Mouse (Mus musculus) cerebellum, postnatal 25 days (tissue): ENCODE data around the gene Nrp2.

ENCODE experiments used
- DNase-seq, 2 experiments: peaks; one replicate each; pipeline ENCODE4 v3.0.0; 2021; ENCODE audit warnings: mixed read lengths in 2 of 2

The Nrp2 gene

DNA sequence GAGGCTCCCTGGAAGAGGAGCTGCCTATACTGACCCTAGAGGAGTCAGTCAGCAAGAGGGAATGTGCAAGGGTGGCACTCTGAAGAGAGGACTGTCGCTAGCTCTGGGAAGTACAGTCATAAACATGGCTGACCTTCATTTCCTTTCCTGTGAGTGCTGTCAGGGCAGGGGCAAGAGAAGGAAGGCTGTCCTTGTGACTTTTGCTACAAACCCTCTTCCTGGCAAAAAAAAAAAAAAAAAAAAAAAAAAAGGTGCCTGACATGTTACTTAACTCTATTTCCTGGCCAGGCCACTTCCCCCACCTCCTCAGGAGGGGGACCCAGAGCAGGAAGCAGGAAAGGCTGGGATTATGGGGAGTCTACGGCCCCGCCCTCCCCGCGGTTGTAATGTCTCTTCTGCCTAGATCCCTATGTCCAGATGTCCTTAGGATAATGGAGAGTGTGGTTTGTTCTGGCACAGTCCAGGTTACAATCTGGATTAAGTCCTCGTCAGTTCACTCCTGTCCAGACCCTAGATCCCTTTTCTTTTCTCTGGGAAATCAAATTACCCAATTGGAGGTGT, 21.5 kb downstream of the Nrp2 start:
- no peak for DNase-seq

- DNase-seq: no peak
These were observed 22.1 kb downstream of the Nrp2 start for GRCm38 (mm10) chr1:62725032-62725678.

- DNase-seq: no peak
These were observed 24.1 kb downstream of the Nrp2 start for GRCm38 (mm10) chr1:62727191-62727590.

DNA sequence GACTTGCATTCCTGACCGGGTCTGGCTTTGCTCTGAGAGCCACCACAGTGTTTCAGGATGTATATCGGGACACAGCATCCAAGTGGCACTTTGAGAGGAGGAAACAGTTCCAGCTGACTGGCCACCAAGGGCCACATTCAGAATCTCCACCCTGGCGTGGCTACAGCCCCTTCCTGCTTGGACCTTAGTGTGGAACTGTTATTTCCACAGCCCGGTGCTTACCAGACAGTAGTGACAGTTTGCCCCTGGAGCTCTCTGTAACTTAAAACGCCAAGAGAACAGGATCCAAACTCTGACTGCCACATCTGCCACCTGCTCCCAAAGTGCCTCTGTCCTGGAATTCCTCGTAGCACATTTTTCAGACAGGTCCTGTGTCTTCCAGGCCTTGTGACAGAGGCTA, 25.3 kb downstream of the Nrp2 start:
- no peak for DNase-seq

GRCm38 (mm10) chr1:62728926-62729325, 25.8 kb downstream of the Nrp2 start:
- DNase-seq: peak in 1 of 2 experiments; percentile 15

DNA sequence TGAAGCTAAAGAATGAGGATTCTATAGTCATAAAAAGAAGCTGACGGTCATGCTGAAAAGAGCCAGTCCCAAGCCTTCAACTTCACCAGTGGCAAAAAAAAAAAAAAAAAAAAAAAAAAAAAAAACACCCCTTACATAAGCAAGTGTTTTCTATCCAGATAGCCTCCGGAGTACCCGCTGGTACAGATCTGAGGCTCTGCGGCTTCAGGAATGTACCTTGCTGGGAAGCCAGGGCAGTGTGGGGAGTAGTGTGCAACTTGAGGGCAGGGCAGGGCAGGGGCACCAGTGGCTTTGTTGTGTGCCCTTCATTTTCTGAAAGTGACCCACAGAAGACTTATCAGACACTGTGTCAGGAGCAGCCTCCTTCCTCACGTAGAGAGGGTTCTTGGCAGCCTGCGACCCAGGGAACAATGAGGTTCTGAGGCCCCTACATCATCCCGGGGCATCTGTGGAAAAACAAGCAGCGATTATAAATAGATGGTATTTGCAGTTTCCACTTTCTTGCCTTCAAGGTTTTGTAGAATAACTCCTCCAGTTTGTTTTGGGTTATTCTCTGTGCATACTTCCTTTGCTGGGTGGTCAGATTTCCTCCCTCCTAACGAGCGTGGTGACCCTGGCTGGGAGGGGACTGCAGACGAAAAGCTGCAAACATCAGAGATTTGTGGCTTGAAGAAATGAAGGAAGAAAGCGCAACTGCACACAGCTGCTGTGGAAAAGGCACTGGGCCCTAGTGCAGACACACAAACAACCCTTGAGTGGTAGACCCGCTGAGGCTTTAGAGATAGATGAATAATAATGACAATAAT, 26.5 kb downstream of the Nrp2 start:
- peak in 1 of 2 experiments; percentile 11 for DNase-seq

DNA sequence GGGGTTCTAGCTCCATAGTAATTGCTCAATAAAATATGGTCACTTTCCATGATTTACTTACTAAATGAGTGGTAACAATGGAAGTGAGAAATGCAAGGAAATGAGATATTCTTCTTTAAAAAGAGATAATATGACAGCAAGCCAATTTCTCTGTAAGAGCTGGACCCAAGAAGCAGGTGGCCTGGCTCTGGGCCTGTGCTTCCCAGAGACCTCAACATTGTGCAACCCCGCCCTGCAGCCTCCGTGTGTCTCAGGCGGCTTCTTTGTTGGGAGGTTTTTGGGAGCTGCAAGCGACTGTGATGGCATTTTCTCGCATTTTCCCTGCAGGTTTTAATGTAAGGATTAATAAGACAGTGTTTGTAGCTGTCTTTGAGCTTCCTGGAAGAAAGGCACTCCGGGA, 29.0 kb downstream of the Nrp2 start:
- DNase-seq: peak; percentile 58 to 77

DNA sequence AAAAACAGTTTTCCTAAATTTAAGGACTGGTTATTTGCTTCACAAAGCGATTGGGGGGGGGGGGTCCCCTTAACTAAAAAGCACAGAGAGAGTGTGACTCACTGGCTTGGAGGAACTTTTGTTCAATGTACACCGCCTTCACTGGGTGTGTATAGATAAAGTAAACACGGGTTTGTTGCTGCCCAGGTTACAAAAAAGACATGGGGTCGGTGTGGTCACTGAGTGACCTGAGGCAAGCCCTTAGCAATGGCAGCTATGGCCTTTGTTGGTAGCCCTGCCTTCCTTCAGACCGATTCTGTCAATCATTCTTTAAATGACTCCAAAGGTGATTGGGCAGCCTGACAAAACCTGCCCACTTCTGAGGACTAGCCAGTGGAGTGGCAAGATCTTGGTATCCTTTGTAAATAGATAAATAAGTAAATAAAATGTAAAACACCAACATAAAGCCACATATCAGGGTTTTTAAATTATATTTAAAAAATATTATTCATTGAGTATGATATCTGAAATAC, 31.4 kb downstream of the Nrp2 start:
- DNase-seq: no peak

- no peak for DNase-seq
These were observed 31.9 kb downstream of the Nrp2 start for GRCm38 (mm10) chr1:62734980-62735379.

DNA sequence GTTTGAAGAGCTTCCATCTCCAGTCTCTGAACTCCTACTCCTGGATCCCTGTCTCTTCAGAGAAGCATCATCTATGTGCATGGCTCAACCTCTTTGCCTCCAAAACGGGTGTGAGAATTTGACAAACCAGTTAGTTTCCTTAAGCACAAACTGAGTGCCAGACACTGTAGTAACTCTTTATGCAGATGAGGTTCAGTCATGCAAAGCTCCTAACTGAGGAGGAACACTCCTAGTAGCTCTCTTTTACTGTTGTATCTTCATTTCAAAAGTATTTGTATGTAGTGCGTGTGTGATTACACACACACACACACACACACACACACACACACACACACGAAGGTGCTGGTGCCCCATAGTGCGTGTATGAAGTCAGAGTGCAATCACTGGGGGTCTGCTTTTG, 32.8 kb downstream of the Nrp2 start:
- no peak for DNase-seq

DNA sequence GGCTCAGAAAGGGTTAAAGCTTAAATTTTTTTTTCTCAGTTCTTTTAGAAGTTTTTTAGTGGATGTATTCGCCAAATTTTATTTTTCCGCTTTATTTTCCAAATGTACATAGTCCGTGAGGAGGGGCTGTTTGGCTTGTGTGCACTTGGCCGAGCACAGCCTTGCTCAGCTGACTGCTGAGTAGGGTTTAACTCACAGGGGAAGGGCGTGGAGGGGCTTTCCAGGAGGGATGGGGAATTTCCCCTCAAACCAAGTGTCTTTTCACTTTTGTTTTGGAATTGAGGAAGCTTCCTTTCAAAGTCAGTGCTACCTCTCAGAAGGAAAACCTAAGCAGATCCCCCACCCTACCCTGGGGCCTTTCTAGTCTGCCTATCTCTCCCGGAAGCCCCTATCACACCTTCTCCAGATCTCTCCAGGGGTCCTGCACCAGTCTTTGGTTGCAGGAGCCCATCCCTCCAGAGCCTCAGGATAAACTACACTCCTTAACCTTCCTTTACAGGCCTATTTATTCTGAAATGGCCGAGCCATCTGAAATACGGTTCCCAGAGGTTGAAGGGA, 33.4 kb downstream of the Nrp2 start:
- no peak for DNase-seq

DNA sequence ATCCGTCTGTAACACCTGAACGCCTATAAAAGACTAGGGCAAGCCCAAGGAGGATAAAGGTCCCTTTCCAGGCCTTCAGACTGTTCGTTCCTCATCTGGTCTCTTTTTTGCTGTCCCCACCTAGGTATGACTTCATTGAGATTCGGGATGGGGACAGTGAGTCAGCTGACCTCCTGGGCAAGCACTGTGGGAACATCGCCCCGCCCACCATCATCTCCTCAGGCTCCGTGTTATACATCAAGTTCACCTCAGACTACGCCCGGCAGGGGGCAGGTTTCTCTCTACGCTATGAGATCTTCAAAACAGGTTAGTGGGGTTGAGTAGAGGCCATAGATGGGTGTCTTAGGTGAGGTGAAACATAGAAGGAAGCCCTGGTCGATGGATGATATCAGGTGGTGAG, 35.1 kb downstream of the Nrp2 start:
- no peak for DNase-seq

GRCm38 (mm10) chr1:62742092-62742491, 39.0 kb downstream of the Nrp2 start:
- no peak for DNase-seq

GRCm38 (mm10) chr1:62743064-62743694, 40.1 kb downstream of the Nrp2 start:
- no peak for DNase-seq

GRCm38 (mm10) chr1:62745889-62746288, 42.8 kb downstream of the Nrp2 start:
- no peak for DNase-seq

GRCm38 (mm10) chr1:62747421-62748111, 44.5 kb downstream of the Nrp2 start:
- DNase-seq: no peak

GRCm38 (mm10) chr1:62748361-62748760, 45.3 kb downstream of the Nrp2 start:
- DNase-seq: no peak

DNA sequence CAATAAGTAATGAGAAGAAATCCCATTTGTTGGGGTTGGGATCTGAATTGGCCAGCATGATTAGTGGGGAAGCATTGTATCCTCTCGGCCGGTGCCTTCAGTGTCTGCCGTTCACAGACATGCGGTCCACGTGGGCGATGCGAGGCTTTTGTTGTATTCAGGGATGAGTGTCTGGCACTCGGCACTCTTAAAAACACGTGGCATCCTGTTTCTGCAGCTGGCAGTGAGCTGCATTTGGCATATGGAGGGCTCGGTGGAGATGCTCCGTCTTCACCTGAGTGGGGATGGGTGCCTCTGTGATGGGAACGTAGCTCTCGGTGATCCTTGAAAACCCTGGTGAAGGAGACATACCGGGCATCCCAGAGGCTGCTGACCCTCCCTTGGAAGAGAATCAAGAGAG, 46.6 kb downstream of the Nrp2 start:
- DNase-seq: peak in 1 of 2 experiments; percentile 29

DNA sequence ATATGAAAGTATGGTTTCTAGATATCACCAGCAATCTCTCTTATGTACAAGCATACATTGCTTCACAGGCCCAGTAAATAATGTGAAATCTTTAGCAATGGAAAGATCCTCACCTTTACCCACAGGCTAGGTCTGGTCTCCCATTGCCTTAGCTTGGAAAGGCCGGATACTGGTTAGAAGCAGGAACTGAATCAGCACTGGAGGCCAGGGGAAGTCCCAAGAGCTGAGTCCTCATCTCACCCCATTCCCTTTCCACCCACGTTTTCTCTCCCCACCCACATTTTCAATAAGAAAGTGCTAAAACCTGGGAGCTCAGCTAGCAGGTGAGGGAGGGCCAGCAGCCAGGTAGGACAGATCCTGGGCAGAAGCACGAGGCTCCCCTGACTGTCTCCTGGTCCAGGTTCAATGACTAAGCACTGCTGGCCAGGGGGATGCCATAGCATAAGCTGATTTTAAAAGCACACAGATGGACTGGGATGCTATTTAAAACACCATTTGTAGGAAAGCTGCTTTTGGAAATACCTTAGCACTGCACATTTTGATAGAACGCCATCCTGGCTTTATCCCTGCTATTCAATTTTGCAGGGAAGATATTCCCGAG, 47.4 kb downstream of the Nrp2 start:
- DNase-seq: peak in 1 of 2 experiments; percentile 45

GRCm38 (mm10) chr1:62751011-62752006, 48.2 kb downstream of the Nrp2 start:
- DNase-seq: peak in 1 of 2 experiments; percentile 36

- no peak for DNase-seq
These were observed 49.0 kb downstream of the Nrp2 start for GRCm38 (mm10) chr1:62752055-62752454.
